Mouse (Mus musculus): Measurements from ENCODE around the gene Npas3.

GRCm38 (mm10) chr12:54034666-54035346 is 786.3 kb downstream of the Npas3 start:
- TF ChIP-seq CTCF (IDR thresholded peaks at IDR 0.05; ENCODE audit: low read depth) (no peak), EP300 (IDR thresholded peaks at IDR 0.05; ENCODE audit: low read depth) (no peak)
